Mouse (Mus musculus) embryonic facial prominence, embryonic 10.5 days (tissue): ENCODE data around the gene Krtap11-1. TPM values are rescaled to one million over a fixed set of nuclear protein-coding genes. Genes with fewer than 3 reads are reported as not detected.

ENCODE experiments used
- DNase-seq: peaks from one replicate; pipeline ENCODE4 v3.0.0-alpha.2; 2017; ENCODE audit warnings: low spot score
- H3K27ac ChIP-seq: fragments of 300-500 bp; sonication (generic); replicated peaks from 2 replicates; pipeline ENCODE4 v1.5.1; 2016; ENCODE audit warnings: mild to moderate bottlenecking
- H3K27me3 ChIP-seq: fragments of 300-500 bp; sonication (generic); replicated peaks from 2 replicates; pipeline ENCODE4 v1.6.1; 2016; ENCODE audit warnings: low read depth, mild to moderate bottlenecking; ENCODE audit not compliant: poor library complexity, severe bottlenecking
- H3K36me3 ChIP-seq: fragments of 300-500 bp; sonication (generic); replicated peaks from 2 replicates; pipeline ENCODE4 v1.6.1; 2016; ENCODE audit warnings: mild to moderate bottlenecking, moderate library complexity
- H3K4me1 ChIP-seq: fragments of 300-500 bp; sonication (generic); 2 replicates; pipeline ENCODE4 v1.6.1; 2016
- H3K4me3 ChIP-seq: fragments of 300-500 bp; sonication (generic); 2 replicates; pipeline ENCODE4 v1.5.1; 2016; ENCODE audit warnings: mild to moderate bottlenecking, moderate library complexity
- H3K9me3 ChIP-seq: fragments of 300-500 bp; sonication (generic); 2 replicates; pipeline ENCODE4 v1.6.1; 2016; ENCODE audit warnings: mild to moderate bottlenecking
- WGBS: fragments of 180-500 bp; shearing (Covaris S2); methylation state at CpG from one replicate; pipeline ENCODE4 v1.1.7; 2016; 5-methylcytosine and 5-hydroxymethylcytosine counted together
- polyA plus RNA-seq: library from polyadenylated mRNA; unstranded; fragments of >200 nt; fragmentation: Nextera tagmentation; extraction: Ambion mirVana; gene quantifications from 2 replicates; pipeline ENCODE4 v1.2.1, GENCODE M21; 2016

Gene Krtap11-1
- polyA plus RNA-seq, 1 experiment from 2014 or later: not detected

DNA sequence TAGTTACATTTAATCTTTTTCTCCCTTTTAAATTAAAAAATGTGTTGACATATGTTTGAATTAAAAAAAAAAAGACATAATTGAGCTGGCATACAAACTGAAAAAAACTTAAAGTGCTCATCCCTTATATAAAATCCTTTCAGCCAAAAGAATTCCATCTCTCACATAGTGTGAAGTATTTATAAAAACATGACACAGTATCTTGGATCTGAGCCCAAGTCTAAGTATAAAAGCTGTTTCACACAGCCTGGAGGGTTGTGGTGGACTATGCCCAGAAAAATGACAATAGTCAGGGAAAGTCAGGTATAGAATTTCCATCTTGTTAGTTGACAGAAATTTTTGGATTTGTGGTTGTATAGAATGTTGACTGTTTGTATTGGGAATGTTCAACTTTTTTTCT lies 20.7 kb downstream of the Krtap11-1 start:
- Histone ChIP-seq H3K9me3 (no peaks in the 10 kb centered on the region), H3K27ac (no peak overlapping the region), H3K4me1 (no peaks in the 10 kb centered on the region), H3K36me3 (no peaks in the 10 kb centered on the region), H3K27me3 (no peaks in the 10 kb centered on the region), H3K4me3 (no peak overlapping the region)
- DNase-seq: no peak

DNA sequence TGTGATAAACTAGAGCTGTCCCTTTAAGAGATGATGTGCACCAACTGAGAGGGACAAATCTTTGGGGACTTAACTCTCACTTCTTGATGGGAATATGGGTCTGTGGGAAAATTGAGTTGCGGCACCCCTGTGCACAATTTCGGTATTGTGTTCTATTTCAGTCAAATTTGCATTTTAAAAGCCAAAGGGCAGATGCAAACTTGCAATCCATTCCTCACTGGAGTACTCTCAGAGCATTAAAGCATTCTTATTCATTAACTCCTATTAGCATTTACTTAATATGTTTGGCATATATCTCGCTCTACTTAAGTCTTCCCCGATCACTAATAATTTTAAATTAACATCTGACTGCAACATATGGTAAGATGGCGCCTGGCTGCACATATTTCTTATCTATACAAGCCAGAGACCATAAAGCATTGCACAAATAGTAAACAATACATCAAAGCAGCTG lies 32.9 kb downstream of the Krtap11-1 start:
- no peak overlapping the region for H3K27ac ChIP-seq
- no peaks in the 10 kb centered on the region for H3K4me1 ChIP-seq
- DNase-seq: no peak
- H3K4me3 ChIP-seq: no peak overlapping the region
- H3K36me3 ChIP-seq: no peaks in the 10 kb centered on the region
- H3K9me3 ChIP-seq: no peaks in the 10 kb centered on the region
- 87% methylated on average over 5 of the region's 5 CpGs for WGBS
- H3K27me3 ChIP-seq: no peaks in the 10 kb centered on the region

DNA sequence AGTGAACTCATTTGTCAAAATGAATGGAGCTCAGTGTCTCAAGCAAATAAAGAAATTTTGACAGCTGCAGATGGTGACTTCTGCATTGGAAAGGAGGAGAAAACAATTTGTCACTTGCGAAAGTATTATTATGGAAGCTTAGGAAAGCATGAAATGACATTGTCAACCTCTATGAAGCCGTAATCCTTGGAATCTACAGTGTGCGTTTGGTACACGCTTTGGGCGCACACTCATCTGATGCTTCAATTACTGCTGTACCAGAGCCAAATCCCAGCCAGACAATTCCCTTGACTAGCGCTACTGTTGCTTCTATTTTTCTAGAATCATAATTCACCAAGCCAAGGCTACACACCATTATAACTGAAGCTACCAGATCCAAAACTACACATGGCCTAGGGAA lies 33.6 kb downstream of the Krtap11-1 start:
- H3K27ac ChIP-seq: no peak overlapping the region
- 93% methylated on average over 6 of the region's 6 CpGs for WGBS
- H3K9me3 ChIP-seq: no peaks in the 10 kb centered on the region
- H3K36me3 ChIP-seq: no peaks in the 10 kb centered on the region
- DNase-seq: no peak
- H3K4me1 ChIP-seq: no peaks in the 10 kb centered on the region
- H3K4me3 ChIP-seq: no peak overlapping the region
- H3K27me3 ChIP-seq: no peaks in the 10 kb centered on the region

- Histone ChIP-seq H3K4me1 (peaks cover 13% of the 10 kb centered on the region), H3K27me3 (no peaks in the 10 kb centered on the region), H3K36me3 (no peaks in the 10 kb centered on the region), H3K27ac (no peak overlapping the region), H3K4me3 (no peak overlapping the region), H3K9me3 (no peaks in the 10 kb centered on the region)
- DNase-seq: no peak
- WGBS: 39% methylated on average over 7 of the region's 7 CpGs
Measured at GRCm38 (mm10) chr16:89530547-89530946, 40.4 kb downstream of the Krtap11-1 start.

GRCm38 (mm10) chr16:89529846-89530245 lies 41.1 kb downstream of the Krtap11-1 start:
- Histone ChIP-seq H3K36me3 (no peaks in the 10 kb centered on the region), H3K4me3 (no peak overlapping the region), H3K4me1 (peaks cover 13% of the 10 kb centered on the region), H3K27ac (no peak overlapping the region), H3K27me3 (no peaks in the 10 kb centered on the region), H3K9me3 (no peaks in the 10 kb centered on the region)
- DNase-seq: no peak
- WGBS: 69% methylated on average over 7 of the region's 7 CpGs

GRCm38 (mm10) chr16:89528380-89528779 lies 42.6 kb downstream of the Krtap11-1 start:
- no peak for DNase-seq
- WGBS: 85% methylated on average over 3 of the region's 3 CpGs
- no peak overlapping the region for H3K4me3 ChIP-seq
- no peaks in the 10 kb centered on the region for H3K27me3 ChIP-seq
- no peaks in the 10 kb centered on the region for H3K9me3 ChIP-seq
- no peak overlapping the region for H3K27ac ChIP-seq
- H3K36me3 ChIP-seq: no peaks in the 10 kb centered on the region
- peaks cover 13% of the 10 kb centered on the region for H3K4me1 ChIP-seq

DNA sequence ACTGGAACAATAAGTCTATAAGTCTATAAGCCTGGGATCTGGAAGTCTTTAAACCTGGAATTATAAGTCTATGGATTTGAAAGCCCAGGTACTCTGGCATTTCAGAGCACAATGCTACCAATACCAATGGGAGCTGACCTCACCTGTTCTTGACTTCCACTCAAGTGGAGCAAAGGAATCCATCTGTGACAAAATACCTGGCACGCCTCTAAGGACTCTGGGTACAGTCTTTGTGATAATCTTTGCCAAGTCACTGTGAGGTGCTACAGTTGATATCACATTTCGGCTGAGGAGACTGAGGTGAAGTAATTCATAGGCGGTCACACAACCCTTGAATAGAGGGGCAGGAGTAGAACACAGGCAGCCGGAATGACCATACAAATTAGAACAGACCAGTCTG lies 50.0 kb downstream of the Krtap11-1 start:
- Histone ChIP-seq H3K27ac (no peak overlapping the region), H3K27me3 (no peaks in the 10 kb centered on the region), H3K9me3 (no peaks in the 10 kb centered on the region), H3K4me1 (no peaks in the 10 kb centered on the region), H3K4me3 (no peak overlapping the region), H3K36me3 (no peaks in the 10 kb centered on the region)
- WGBS: 94% methylated on average over 4 of the region's 4 CpGs
- no peak for DNase-seq

DNA sequence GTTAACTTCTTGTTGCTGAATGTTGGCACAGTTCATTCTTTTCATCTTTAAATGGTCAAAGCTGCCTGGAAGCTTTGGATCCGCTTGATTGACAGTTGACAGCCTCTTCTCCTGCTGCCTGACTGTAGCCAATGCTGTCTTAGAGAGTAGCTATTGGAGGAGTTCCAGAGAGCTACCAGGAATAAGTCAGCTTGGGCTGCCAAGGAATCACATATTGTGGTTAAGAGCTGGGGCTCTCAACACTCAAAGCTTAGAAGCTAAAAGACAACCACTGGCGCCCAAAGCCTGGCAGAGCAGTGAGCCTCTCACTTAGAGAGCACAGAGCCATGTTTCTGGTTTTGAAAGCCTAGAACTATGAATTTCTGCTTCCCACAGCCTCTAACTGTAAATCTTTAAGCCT lies 50.4 kb downstream of the Krtap11-1 start:
- WGBS: 90% methylated on average over 2 of the region's 2 CpGs
- no peaks in the 10 kb centered on the region for H3K36me3 ChIP-seq
- DNase-seq: no peak
- H3K27me3 ChIP-seq: no peaks in the 10 kb centered on the region
- H3K27ac ChIP-seq: no peak overlapping the region
- H3K4me3 ChIP-seq: no peak overlapping the region
- H3K4me1 ChIP-seq: no peaks in the 10 kb centered on the region
- no peaks in the 10 kb centered on the region for H3K9me3 ChIP-seq

Other genes starting within 250 kb of the Krtap11-1 start
- gene Krtap21-1, start 167.3 kb downstream of the Krtap11-1 start, polyA plus RNA-seq: not detected in 2 replicates
- gene Krtap6-2, start 151.1 kb downstream of the Krtap11-1 start, polyA plus RNA-seq: not detected in 2 replicates
- gene Krtap8-1, start 83.2 kb downstream of the Krtap11-1 start, polyA plus RNA-seq: not detected in 2 replicates
- not detected in 2 replicates for gene Krtap7-1, start 62.9 kb downstream of the Krtap11-1 start, polyA plus RNA-seq